Mouse (Mus musculus) limb, embryonic 11.5 days (tissue): ENCODE measurements around the gene 1700102P08Rik. TPM values are rescaled to one million over a fixed set of nuclear protein-coding genes. Genes with fewer than 3 reads are reported as not detected.

Experiments used
- ATAC-seq: fragments of 200-750 bp; cut with Nextera tagmentation; 2 replicates; pipeline ENCODE4 v1.8.0; 2017; ENCODE audit warnings: low read depth; ENCODE audit not compliant: insufficient number of reproducible peaks, low FRiP score, low TSS enrichment
- DNase-seq: peaks from one replicate; pipeline ENCODE4 v3.0.0-alpha.2; 2015; ENCODE audit warnings: low spot score
- H3K27ac ChIP-seq: fragments of 300-500 bp; sonication (generic); replicated peaks from 2 replicates; pipeline ENCODE4 v1.5.1; 2014; ENCODE audit warnings: low read depth, mild to moderate bottlenecking, low read length
- H3K27me3 ChIP-seq: fragments of 300-500 bp; sonication (generic); 2 replicates; pipeline ENCODE4 v1.6.1; 2014; ENCODE audit warnings: mild to moderate bottlenecking, low read length, mixed read lengths; ENCODE audit not compliant: control insufficient read depth, insufficient read depth
- H3K36me3 ChIP-seq: fragments of 300-500 bp; sonication (generic); 2 replicates; pipeline ENCODE4 v1.6.1; 2014; ENCODE audit warnings: mild to moderate bottlenecking, low read length, moderate library complexity, mixed read lengths; ENCODE audit not compliant: control insufficient read depth, insufficient read depth
- H3K4me1 ChIP-seq: fragments of 300-500 bp; sonication (generic); 2 replicates; pipeline ENCODE4 v1.6.1; 2014; ENCODE audit warnings: low read length, mixed read lengths; ENCODE audit not compliant: control insufficient read depth, insufficient read depth
- H3K4me2 ChIP-seq: fragments of 300-500 bp; sonication (generic); 2 replicates; pipeline ENCODE4 v1.6.1; 2014; ENCODE audit warnings: low read depth, mild to moderate bottlenecking, moderate library complexity; ENCODE audit not compliant: severe bottlenecking
- H3K4me3 ChIP-seq: fragments of 300-500 bp; sonication (generic); 2 replicates; pipeline ENCODE4 v1.5.1; 2014; ENCODE audit warnings: low read depth, low read length
- H3K9ac ChIP-seq: fragments of 300-500 bp; sonication (generic); 2 replicates; pipeline ENCODE4 v1.6.1; 2014; ENCODE audit warnings: mild to moderate bottlenecking, low read length
- H3K9me3 ChIP-seq: fragments of 300-500 bp; sonication (generic); 2 replicates; pipeline ENCODE4 v1.6.1; 2016; ENCODE audit warnings: low read length; ENCODE audit not compliant: control insufficient read depth
- WGBS: fragments of 180-500 bp; shearing (Covaris S2); extraction: QIAGEN DNeasy Blood & Tissue Kit; methylation state at CpG from one replicate; pipeline ENCODE4 v1.1.7; 2014; 5-methylcytosine and 5-hydroxymethylcytosine counted together
- polyA plus RNA-seq: library from polyadenylated mRNA; unstranded; fragments of >200 nt; fragmentation: Nextera tagmentation; extraction: Ambion mirVana; gene quantifications from 2 replicates; pipeline ENCODE4 v1.2.1, GENCODE M21; 2014

1700102P08Rik gene
- polyA plus RNA-seq, 1 experiment from 2014 or later = 0.57 TPM

- H3K4me2 ChIP-seq = no peak overlapping the region
- ATAC-seq (no peak), DNase-seq (no peak)
- no peaks in the 10 kb centered on the region for H3K27me3 ChIP-seq
- H3K27ac ChIP-seq = no peak overlapping the region
- H3K9me3 ChIP-seq = no peaks in the 10 kb centered on the region
- 90% methylated on average over 1 of the region's 1 CpGs for WGBS
- no peak overlapping the region for H3K4me3 ChIP-seq
- H3K4me1 ChIP-seq = no peaks in the 10 kb centered on the region
- H3K9ac ChIP-seq = no peak overlapping the region
- peaks cover 14% of the 10 kb centered on the region; the same call in 1 of the 2 replicates for H3K36me3 ChIP-seq
Measured at GRCm38 (mm10) chr9:108395427-108395826, 2.8 kb downstream of the 1700102P08Rik start.

GRCm38 (mm10) chr9:108398324-108398723 is 5.7 kb downstream of the 1700102P08Rik start:
- no peak for ATAC-seq
- Histone ChIP-seq H3K4me3 (no peak overlapping the region), H3K27ac (no peak overlapping the region), H3K27me3 (no peaks in the 10 kb centered on the region), H3K9me3 (no peaks in the 10 kb centered on the region), H3K36me3 (0 out of 2 replicates have a peak, but pooled peaks cover 2% of the 10 kb centered on the region), H3K4me2 (no peak overlapping the region), H3K4me1 (no peaks in the 10 kb centered on the region), H3K9ac (no peak overlapping the region)
- WGBS = 88% methylated on average over 3 of the region's 3 CpGs
- no peak for DNase-seq

- DNase-seq (no peak), ATAC-seq (no peak)
- Histone ChIP-seq H3K9ac (no peak overlapping the region), H3K4me3 (no peak overlapping the region), H3K27me3 (no peaks in the 10 kb centered on the region), H3K4me2 (no peak overlapping the region), H3K27ac (no peak overlapping the region), H3K9me3 (no peaks in the 10 kb centered on the region), H3K36me3 (0 out of 2 replicates have a peak, but pooled peaks cover 2% of the 10 kb centered on the region), H3K4me1 (no peaks in the 10 kb centered on the region)
- 86% methylated on average over 7 of the region's 7 CpGs for WGBS
Measured at GRCm38 (mm10) chr9:108401186-108401960, 8.8 kb downstream of the 1700102P08Rik start.

- ATAC-seq (no peak), DNase-seq (no peak)
- H3K9ac ChIP-seq = no peak overlapping the region
- no peaks in the 10 kb centered on the region for H3K27me3 ChIP-seq
- no peak overlapping the region for H3K4me3 ChIP-seq
- H3K4me2 ChIP-seq = no peak overlapping the region
- no peaks in the 10 kb centered on the region for H3K9me3 ChIP-seq
- 88% methylated on average over 4 of the region's 4 CpGs for WGBS
- no peaks in the 10 kb centered on the region for H3K4me1 ChIP-seq
- H3K36me3 ChIP-seq = no peaks in the 10 kb centered on the region
- no peak overlapping the region for H3K27ac ChIP-seq
Measured at GRCm38 (mm10) chr9:108403081-108403480, 10.5 kb downstream of the 1700102P08Rik start.

GRCm38 (mm10) chr9:108404451-108404850 is 11.8 kb downstream of the 1700102P08Rik start:
- H3K27me3 ChIP-seq = no peaks in the 10 kb centered on the region
- no peak for ATAC-seq
- no peak for DNase-seq
- no peak overlapping the region for H3K27ac ChIP-seq
- no peaks in the 10 kb centered on the region for H3K36me3 ChIP-seq
- H3K9ac ChIP-seq = no peak overlapping the region
- 83% methylated on average over 8 of the region's 8 CpGs for WGBS
- no peaks in the 10 kb centered on the region for H3K9me3 ChIP-seq
- H3K4me3 ChIP-seq = no peak overlapping the region
- H3K4me1 ChIP-seq = no peaks in the 10 kb centered on the region
- no peak overlapping the region for H3K4me2 ChIP-seq

GRCm38 (mm10) chr9:108409535-108409934 is 16.9 kb downstream of the 1700102P08Rik start:
- WGBS = 91% methylated on average over 4 of the region's 4 CpGs
- DNase-seq (no peak), ATAC-seq (no peak)
- Histone ChIP-seq H3K4me3 (no peak overlapping the region), H3K27me3 (no peaks in the 10 kb centered on the region), H3K4me2 (no peak overlapping the region), H3K9ac (no peak overlapping the region), H3K36me3 (no peaks in the 10 kb centered on the region), H3K27ac (no peak overlapping the region), H3K9me3 (no peaks in the 10 kb centered on the region), H3K4me1 (no peaks in the 10 kb centered on the region)

GRCm38 (mm10) chr9:108411381-108411942 is 18.9 kb downstream of the 1700102P08Rik start:
- Histone ChIP-seq H3K9me3 (no peaks in the 10 kb centered on the region), H3K9ac (no peak overlapping the region), H3K4me2 (no peak overlapping the region), H3K27me3 (no peaks in the 10 kb centered on the region), H3K4me3 (no peak overlapping the region), H3K36me3 (no peaks in the 10 kb centered on the region), H3K4me1 (no peaks in the 10 kb centered on the region), H3K27ac (no peak overlapping the region)
- 76% methylated on average over 9 of the region's 9 CpGs for WGBS
- DNase-seq (no peak), ATAC-seq (no peak)

GRCm38 (mm10) chr9:108412221-108412620 is 19.6 kb downstream of the 1700102P08Rik start:
- 83% methylated on average over 1 of the region's 1 CpGs for WGBS
- no peak overlapping the region for H3K4me3 ChIP-seq
- H3K9ac ChIP-seq = no peak overlapping the region
- H3K27ac ChIP-seq = no peak overlapping the region
- H3K4me1 ChIP-seq = no peaks in the 10 kb centered on the region
- no peaks in the 10 kb centered on the region for H3K9me3 ChIP-seq
- no peaks in the 10 kb centered on the region for H3K27me3 ChIP-seq
- no peak overlapping the region for H3K4me2 ChIP-seq
- ATAC-seq (no peak), DNase-seq (no peak)
- no peaks in the 10 kb centered on the region for H3K36me3 ChIP-seq
